Mouse (Mus musculus): ENCODE data around the gene Garem2. TPM values are rescaled to one million over a fixed set of nuclear protein-coding genes. Genes with fewer than 3 reads are reported as not detected.

The Garem2 gene
- polyA plus RNA-seq, 1 experiment from 2014 or later = 0.87 TPM

DNA sequence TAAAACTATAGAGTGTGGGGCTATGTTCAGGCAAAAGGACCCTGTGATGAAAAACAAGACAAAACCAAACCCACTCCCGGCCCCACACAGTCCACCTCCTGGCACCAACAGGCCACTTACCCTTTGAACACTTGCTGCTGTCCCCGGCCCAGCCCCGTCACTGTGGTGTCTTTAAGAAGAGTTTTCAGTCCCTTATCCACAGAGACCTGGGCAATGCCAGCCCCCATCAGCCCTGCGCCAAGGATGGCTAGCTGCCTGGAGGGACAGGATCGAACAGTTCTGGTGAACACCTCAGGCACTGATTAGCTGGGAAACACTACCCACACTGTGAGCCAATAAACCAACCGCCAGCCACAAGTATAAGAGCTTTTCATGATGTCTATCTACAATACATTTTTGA, 23.7 kb downstream of the Garem2 start:
- Histone ChIP-seq H3K9me3 (replicated peaks) (no peaks in the 10 kb centered on the region), H3K4me2 (replicated peaks) (no peak overlapping the region), H3K36me3 (peaks cover 84% of the 10 kb centered on the region), H3K27ac (replicated peaks) (no peak overlapping the region), H3K4me1 (no peaks in the 10 kb centered on the region), H3K27me3 (no peaks in the 10 kb centered on the region), H3K4me3 (replicated peaks) (no peak overlapping the region), H3K9ac (no peak overlapping the region)
- 93% methylated on average over 6 of the region's 6 CpGs for WGBS
- ATAC-seq (ENCODE audit: insufficient number of reproducible peaks, low FRiP score, low TSS enrichment, low read depth) = no peak

DNA sequence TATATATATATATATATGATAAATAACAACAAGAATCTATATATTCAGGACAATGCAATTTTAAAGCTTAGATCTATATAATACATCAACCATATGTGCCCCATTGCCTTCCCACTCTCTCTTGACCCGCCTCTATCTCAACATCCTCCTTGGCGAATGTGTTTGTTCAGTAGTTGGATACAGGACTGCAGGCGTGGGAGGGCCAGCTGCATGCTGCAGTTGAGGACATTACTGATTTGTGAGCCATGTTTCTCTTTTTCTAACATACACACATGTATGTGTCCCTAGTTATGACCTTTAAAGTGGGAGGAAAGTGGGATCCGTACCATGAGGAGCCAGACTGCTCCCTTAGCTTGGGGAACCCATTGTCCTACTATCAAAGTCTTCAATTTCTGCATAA, 26.3 kb downstream of the Garem2 start:
- no peak overlapping the region for H3K27ac ChIP-seq (replicated peaks)
- no peak for ATAC-seq (ENCODE audit: insufficient number of reproducible peaks, low FRiP score, low TSS enrichment, low read depth)
- H3K4me2 ChIP-seq (replicated peaks) = no peak overlapping the region
- H3K9ac ChIP-seq = no peak overlapping the region
- no peaks in the 10 kb centered on the region for H3K4me1 ChIP-seq
- WGBS = 89% methylated on average over 4 of the region's 4 CpGs
- H3K27me3 ChIP-seq = no peaks in the 10 kb centered on the region
- H3K36me3 ChIP-seq = peaks cover 84% of the 10 kb centered on the region
- no peaks in the 10 kb centered on the region for H3K9me3 ChIP-seq (replicated peaks)
- H3K4me3 ChIP-seq (replicated peaks) = no peak overlapping the region

DNA sequence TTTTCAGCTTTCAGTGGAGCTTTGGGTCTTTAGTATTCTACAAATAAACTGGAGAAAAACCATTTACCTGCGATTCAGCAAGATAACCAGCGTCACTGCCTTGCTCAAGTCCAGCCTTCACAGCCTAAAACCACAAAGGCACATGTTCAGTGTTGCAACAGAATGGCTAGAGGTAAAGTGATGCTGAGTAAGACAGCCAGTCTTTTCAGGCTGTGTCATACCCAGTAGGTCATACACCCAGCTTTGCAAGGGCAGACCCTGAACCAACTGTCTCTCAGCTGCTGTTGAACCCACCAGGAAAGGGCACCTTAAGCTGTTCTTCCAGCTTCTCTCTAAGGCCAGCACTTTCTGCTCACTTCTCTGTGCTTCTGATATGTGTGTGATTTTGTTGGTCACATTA, 27.2 kb downstream of the Garem2 start:
- Histone ChIP-seq H3K27ac (replicated peaks) (no peak overlapping the region), H3K27me3 (no peaks in the 10 kb centered on the region), H3K9me3 (replicated peaks) (no peaks in the 10 kb centered on the region), H3K4me3 (replicated peaks) (no peak overlapping the region), H3K4me2 (replicated peaks) (no peak overlapping the region), H3K9ac (no peak overlapping the region), H3K4me1 (no peaks in the 10 kb centered on the region), H3K36me3 (peaks cover 80% of the 10 kb centered on the region)
- ATAC-seq (ENCODE audit: insufficient number of reproducible peaks, low FRiP score, low TSS enrichment, low read depth) = no peak
- 96% methylated on average over 2 of the region's 2 CpGs for WGBS

DNA sequence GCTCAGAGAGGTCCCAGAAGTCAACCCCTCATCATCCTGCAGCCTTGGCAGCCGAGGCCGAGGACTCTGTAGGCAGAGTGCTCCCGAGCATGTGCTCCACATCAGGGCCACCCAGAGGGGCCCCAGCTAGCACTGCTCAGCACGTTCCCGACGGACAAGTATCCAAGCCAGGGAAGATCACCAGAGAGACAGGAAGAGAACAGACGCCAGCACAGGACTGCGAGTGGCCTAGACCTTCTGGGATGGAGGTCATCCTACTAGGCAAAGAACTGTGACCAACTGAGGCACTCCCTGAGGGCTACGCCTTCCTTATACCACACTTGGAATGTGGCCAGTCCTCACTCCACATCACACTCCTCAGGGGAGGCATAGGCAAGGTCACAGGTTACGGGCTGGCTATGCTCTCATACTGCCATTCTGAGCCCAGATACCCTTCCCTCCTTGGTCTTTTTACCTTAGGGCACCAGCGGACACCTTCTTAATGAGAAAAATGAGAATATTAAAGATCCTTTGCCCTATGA, 30.8 kb downstream of the Garem2 start:
- no peaks in the 10 kb centered on the region for H3K27me3 ChIP-seq
- no peak overlapping the region for H3K9ac ChIP-seq
- H3K36me3 ChIP-seq = peaks cover 80% of the 10 kb centered on the region
- H3K27ac ChIP-seq (replicated peaks) = no peak overlapping the region
- H3K9me3 ChIP-seq (replicated peaks) = no peaks in the 10 kb centered on the region
- 90% methylated on average over 11 of the region's 11 CpGs for WGBS
- no peak for ATAC-seq (ENCODE audit: insufficient number of reproducible peaks, low FRiP score, low TSS enrichment, low read depth)
- H3K4me2 ChIP-seq (replicated peaks) = no peak overlapping the region
- no peak overlapping the region for H3K4me3 ChIP-seq (replicated peaks)
- no peaks in the 10 kb centered on the region for H3K4me1 ChIP-seq

DNA sequence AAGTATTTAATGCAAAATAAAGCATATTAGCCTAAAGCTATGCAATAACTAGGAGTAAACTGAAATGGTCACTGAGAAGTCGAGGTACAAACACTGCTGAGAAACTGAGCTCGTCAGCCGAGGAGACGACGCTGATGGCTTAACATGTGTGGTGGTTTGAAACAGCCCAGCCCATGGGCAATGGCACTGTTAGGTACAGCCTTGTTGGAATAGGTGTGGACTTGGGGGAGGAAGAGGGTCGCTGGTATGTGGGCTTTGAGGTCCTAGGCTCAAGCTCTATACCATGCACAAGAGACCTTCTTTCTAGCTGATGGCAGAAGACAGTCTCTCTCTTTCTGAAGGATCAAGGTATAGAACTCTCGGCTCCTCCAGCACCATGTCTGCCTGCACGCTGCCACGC, 32.3 kb downstream of the Garem2 start:
- Histone ChIP-seq H3K36me3 (peaks cover 81% of the 10 kb centered on the region), H3K9me3 (replicated peaks) (no peaks in the 10 kb centered on the region), H3K4me1 (no peaks in the 10 kb centered on the region), H3K9ac (no peak overlapping the region), H3K27ac (replicated peaks) (no peak overlapping the region), H3K4me3 (replicated peaks) (no peak overlapping the region), H3K4me2 (replicated peaks) (no peak overlapping the region), H3K27me3 (no peaks in the 10 kb centered on the region)
- ATAC-seq (ENCODE audit: insufficient number of reproducible peaks, low FRiP score, low TSS enrichment, low read depth) = no peak
- WGBS = 90% methylated on average over 9 of the region's 9 CpGs

DNA sequence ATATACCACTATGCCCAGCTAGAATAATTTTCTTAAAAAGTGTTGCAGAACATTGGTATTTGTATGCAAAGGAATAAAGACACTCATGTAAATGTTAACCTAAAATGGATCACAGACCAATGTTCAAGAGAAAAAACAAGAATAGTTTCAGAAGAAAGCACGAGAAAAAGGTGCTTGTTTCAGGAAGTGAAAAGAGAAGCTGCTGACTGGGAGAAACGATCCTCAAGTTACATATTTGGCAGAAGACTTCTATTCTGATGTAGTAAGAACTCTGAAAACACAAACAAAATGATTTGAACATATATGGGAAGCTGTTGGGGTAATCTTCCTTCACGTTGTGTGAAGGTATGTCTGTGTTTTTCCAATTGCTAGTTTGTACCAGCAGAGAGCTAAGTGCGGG, 33.2 kb downstream of the Garem2 start:
- H3K9ac ChIP-seq = no peak overlapping the region
- no peak for ATAC-seq (ENCODE audit: insufficient number of reproducible peaks, low FRiP score, low TSS enrichment, low read depth)
- no peaks in the 10 kb centered on the region for H3K9me3 ChIP-seq (replicated peaks)
- H3K27ac ChIP-seq (replicated peaks) = no peak overlapping the region
- H3K4me3 ChIP-seq (replicated peaks) = no peak overlapping the region
- 85% methylated on average over 4 of the region's 4 CpGs for WGBS
- H3K4me2 ChIP-seq (replicated peaks) = no peak overlapping the region
- no peaks in the 10 kb centered on the region for H3K4me1 ChIP-seq
- no peaks in the 10 kb centered on the region for H3K27me3 ChIP-seq
- peaks cover 83% of the 10 kb centered on the region for H3K36me3 ChIP-seq

DNA sequence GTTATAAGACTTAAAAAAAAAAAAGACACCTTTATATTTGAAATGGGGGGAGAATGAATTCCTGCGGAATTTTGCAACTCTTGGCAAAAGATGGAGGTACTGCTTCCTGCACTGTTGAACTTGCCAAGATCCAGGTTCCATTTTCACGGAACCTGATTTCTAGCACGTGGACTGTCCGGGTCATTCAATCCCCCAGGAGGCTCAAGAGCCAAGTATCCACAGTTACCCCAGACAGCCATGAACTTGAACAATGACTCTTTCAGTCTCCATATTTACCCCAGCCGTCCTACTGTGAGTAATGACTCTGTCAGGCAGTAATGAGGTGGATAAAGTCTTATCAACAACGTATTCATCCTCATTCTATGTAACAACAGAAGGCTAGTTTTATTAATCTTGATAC, 41.6 kb downstream of the Garem2 start:
- Histone ChIP-seq H3K36me3 (peaks cover 46% of the 10 kb centered on the region), H3K27me3 (no peaks in the 10 kb centered on the region), H3K9me3 (replicated peaks) (no peaks in the 10 kb centered on the region), H3K4me3 (replicated peaks) (no peak overlapping the region), H3K4me2 (replicated peaks) (no peak overlapping the region), H3K4me1 (no peaks in the 10 kb centered on the region), H3K9ac (no peak overlapping the region), H3K27ac (replicated peaks) (no peak overlapping the region)
- 90% methylated on average over 6 of the region's 6 CpGs for WGBS
- no peak for ATAC-seq (ENCODE audit: insufficient number of reproducible peaks, low FRiP score, low TSS enrichment, low read depth)

DNA sequence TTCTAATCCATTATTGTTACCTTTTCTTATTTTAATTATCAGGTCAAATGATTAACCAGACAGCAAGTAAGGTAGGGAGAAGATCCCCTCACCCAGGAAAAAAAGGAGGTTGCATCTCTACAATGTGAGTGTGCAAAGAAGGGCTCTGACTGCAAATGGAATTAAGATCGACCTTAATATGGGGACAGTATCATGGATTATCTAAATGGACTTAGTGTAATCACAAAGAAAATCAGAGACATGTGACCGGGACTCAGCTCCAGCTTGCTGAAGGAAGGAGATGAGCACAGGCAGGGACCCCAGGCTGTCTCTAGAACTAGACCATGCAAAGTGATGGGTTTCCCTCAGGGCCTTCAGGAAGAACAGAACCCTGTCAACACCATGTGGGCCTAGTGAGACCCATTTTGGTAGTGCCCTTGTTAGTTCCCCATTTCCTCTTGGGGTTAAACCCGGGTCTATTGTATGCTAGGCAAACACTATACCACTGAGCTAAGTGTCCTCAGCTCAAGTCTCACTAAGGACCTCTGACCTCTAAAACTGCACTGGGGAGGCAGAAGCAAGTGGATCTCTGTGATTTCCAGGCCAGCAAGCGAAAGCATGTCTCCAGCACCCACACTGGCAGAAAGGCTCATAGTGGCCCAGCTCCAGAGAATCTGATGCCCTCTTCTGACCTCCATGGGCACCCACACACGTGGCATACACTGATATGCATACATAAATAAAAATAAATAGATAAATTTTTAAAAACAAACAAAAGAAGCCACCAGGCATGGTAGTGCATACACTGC, 43.4 kb downstream of the Garem2 start:
- H3K36me3 ChIP-seq = peaks cover 29% of the 10 kb centered on the region
- no peak overlapping the region for H3K27ac ChIP-seq (replicated peaks)
- WGBS = 85% methylated on average over 5 of the region's 5 CpGs
- H3K4me2 ChIP-seq (replicated peaks) = no peak overlapping the region
- H3K4me1 ChIP-seq = 0 out of 2 replicates have a peak, but pooled peaks cover 2% of the 10 kb centered on the region
- H3K4me3 ChIP-seq (replicated peaks) = no peak overlapping the region
- H3K9me3 ChIP-seq (replicated peaks) = no peaks in the 10 kb centered on the region
- no peaks in the 10 kb centered on the region for H3K27me3 ChIP-seq
- H3K9ac ChIP-seq = no peak overlapping the region
- ATAC-seq (ENCODE audit: insufficient number of reproducible peaks, low FRiP score, low TSS enrichment, low read depth) = no peak

DNA sequence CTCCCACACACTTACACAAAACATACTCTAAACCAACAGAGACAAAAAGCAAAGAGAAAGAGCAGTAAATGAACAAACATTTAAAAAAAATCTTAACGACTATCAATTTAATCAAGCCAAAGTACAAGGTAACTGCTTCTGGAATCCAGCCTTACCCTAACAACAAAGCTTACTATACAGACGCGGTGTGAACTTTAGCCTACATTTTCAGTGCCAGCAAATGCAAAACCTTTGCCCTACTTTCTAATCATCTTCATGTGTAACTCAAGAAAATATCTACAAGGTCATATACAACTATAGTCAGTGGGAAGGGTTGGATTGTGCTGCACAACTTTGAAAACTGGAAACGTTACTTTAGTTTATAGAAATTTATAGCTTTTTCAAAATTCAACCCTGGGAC, 47.0 kb downstream of the Garem2 start:
- H3K27me3 ChIP-seq = no peaks in the 10 kb centered on the region
- H3K36me3 ChIP-seq = peaks cover 3% of the 10 kb centered on the region; the same call in 1 of the 2 replicates
- no peak overlapping the region for H3K9ac ChIP-seq
- peaks cover 9% of the 10 kb centered on the region; the same call in 1 of the 2 replicates for H3K4me1 ChIP-seq
- H3K4me3 ChIP-seq (replicated peaks) = no peak overlapping the region
- no peaks in the 10 kb centered on the region for H3K9me3 ChIP-seq (replicated peaks)
- ATAC-seq (ENCODE audit: insufficient number of reproducible peaks, low FRiP score, low TSS enrichment, low read depth) = no peak
- 66% methylated on average over 4 of the region's 4 CpGs for WGBS
- H3K27ac ChIP-seq (replicated peaks) = no peak overlapping the region
- H3K4me2 ChIP-seq (replicated peaks) = no peak overlapping the region

DNA sequence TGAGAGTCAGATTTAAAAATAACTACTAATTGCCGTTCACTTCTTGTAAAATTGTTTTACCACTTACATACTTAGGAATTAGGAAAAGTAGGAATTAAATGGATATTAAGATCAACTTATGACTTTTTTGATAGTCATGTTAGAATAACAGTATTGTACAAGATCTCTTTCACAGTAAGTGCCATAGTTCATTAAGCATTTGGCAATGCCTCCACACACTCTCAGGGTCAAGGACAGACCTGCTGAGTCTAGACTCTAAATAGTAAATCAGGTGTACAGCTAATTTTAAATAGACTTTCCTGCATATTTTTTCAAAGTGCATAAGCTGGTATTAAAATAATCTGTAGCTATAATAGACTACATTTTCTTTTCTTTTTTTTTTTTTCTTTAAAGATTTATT, 47.5 kb downstream of the Garem2 start:
- peaks cover 3% of the 10 kb centered on the region; the same call in 1 of the 2 replicates for H3K36me3 ChIP-seq
- 76% methylated on average over 1 of the region's 1 CpGs for WGBS
- H3K27ac ChIP-seq (replicated peaks) = no peak overlapping the region
- H3K9me3 ChIP-seq (replicated peaks) = no peaks in the 10 kb centered on the region
- no peak overlapping the region for H3K4me3 ChIP-seq (replicated peaks)
- H3K27me3 ChIP-seq = no peaks in the 10 kb centered on the region
- ATAC-seq (ENCODE audit: insufficient number of reproducible peaks, low FRiP score, low TSS enrichment, low read depth) = no peak
- H3K9ac ChIP-seq = no peak overlapping the region
- H3K4me1 ChIP-seq = peaks cover 9% of the 10 kb centered on the region; the same call in 1 of the 2 replicates
- no peak overlapping the region for H3K4me2 ChIP-seq (replicated peaks)

DNA sequence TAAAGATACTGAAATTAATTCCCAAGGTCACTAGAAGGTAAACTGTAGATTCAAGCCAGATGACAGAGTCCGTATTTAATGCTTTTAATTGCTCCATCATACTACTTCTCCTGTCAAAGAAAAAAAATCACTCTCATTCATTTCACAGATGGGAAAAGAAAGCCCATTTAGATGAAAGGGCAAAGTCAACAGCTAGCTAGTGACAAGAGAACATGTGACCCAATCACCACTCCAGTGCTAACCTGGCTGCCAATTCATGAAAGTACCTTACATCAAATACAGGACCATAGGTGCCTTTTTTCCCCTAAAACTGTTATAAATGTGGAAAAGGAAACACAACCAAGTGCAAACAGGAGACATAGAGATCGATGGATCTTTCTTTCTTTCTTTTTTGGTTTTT, 48.3 kb downstream of the Garem2 start:
- Histone ChIP-seq H3K9me3 (replicated peaks) (no peaks in the 10 kb centered on the region), H3K4me3 (replicated peaks) (no peak overlapping the region), H3K27ac (replicated peaks) (no peak overlapping the region), H3K27me3 (no peaks in the 10 kb centered on the region), H3K9ac (no peak overlapping the region), H3K36me3 (peaks cover 3% of the 10 kb centered on the region; the same call in 1 of the 2 replicates), H3K4me2 (replicated peaks) (no peak overlapping the region), H3K4me1 (peaks cover 9% of the 10 kb centered on the region; the same call in 1 of the 2 replicates)
- no peak for ATAC-seq (ENCODE audit: insufficient number of reproducible peaks, low FRiP score, low TSS enrichment, low read depth)
- 82% methylated on average over 2 of the region's 2 CpGs for WGBS

DNA sequence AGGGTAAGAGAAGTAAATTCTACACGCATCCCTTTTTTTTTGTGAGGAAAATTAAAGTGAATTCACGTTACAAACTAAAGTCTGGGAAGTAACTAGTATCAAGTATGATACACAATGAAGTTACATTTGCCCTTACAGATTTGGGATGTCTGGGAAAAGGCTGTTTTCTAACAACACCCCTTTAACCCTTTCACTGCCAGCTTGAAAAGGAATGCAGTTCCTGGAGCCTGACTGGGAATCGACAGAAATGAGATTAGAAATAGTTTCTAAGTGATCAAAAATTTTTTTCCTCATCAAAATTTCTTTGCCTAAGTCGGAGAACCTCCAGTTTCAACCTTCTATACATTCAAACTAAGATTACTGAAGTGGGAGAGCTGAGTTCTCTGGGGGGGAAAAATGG, 49.1 kb downstream of the Garem2 start:
- H3K9ac ChIP-seq = peak overlapping the region; percentile 70
- no peaks in the 10 kb centered on the region for H3K9me3 ChIP-seq (replicated peaks)
- peaks cover 9% of the 10 kb centered on the region; the same call in 1 of the 2 replicates for H3K4me1 ChIP-seq
- H3K27ac ChIP-seq (replicated peaks) = 0 out of 2 replicates have a peak overlapping the region, but pooled peaks have one; percentile 87
- no peaks in the 10 kb centered on the region for H3K27me3 ChIP-seq
- no peak for ATAC-seq (ENCODE audit: insufficient number of reproducible peaks, low FRiP score, low TSS enrichment, low read depth)
- H3K36me3 ChIP-seq = no peaks in the 10 kb centered on the region
- H3K4me2 ChIP-seq (replicated peaks) = peak overlapping the region; percentile 69
- WGBS = 16% methylated on average over 4 of the region's 4 CpGs
- peak overlapping the region; percentile 78 for H3K4me3 ChIP-seq (replicated peaks)

All from embryonic facial prominence, embryonic 15.5 days (tissue).